Mouse (Mus musculus) brain, embryonic 14.5 days (tissue): ENCODE results near the gene Gys1.

Experiments used
- CTCF ChIP-seq: fragments of 200-500 bp; IDR thresholded peaks from 2 replicates; pipeline ENCODE4 v1.5.1; 2012; ENCODE audit warnings: inconsistent platforms, mild to moderate bottlenecking, moderate library complexity, borderline replicate concordance; ENCODE audit not compliant: insufficient read depth, insufficient read length; ENCODE audit errors: extremely low read depth
- POLR2A ChIP-seq: fragments of 200-500 bp; IDR thresholded peaks from 2 replicates; pipeline ENCODE4 v1.6.1; 2012; ENCODE audit warnings: mild to moderate bottlenecking, inconsistent platforms, borderline replicate concordance; ENCODE audit not compliant: poor library complexity, insufficient read depth, insufficient read length, severe bottlenecking; ENCODE audit errors: extremely low read depth

DNA sequence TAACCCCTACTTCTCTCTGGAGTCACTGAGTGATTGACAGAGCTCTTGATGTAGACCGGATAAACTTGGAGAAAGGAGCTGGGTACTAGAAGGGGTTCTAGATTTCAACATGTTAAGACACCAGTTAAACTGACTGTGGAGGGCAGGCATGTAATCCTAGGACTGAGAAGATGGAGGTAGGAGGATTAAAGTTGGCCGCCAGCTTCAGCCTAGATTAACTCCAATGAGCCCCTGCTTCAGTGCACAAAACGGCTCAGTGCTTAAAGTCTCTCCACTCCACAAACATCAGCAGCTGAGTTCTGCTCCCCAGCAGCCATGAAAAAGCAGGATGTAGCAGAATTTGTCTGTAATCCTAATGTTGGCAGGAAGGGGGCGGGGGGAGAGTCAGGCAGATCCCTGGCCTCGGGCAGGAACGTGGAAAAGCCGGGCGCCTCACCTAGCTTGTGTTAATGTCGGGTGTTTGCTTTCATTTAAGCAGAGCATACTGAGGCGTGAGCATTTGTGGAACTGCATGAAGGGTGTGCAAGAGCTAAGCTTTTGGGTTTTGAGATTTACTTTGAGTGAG is 33.0 kb upstream of the Gys1 start:
- no peak for TF ChIP-seq CTCF
- no peak for TF ChIP-seq POLR2A
